Mouse (Mus musculus): ENCODE results near the gene Trp73. TPM values are rescaled to one million over a fixed set of nuclear protein-coding genes. Genes with fewer than 3 reads are reported as not detected.
A peak's percentile ranks its signal among the peaks of the same experiment; 100 is the strongest.

Gene Trp73
- polyA plus RNA-seq, 1 experiment from 2014 or later, result 0.84 TPM

GRCm38 (mm10) chr4:154071521-154071920 is 68.5 kb downstream of the Trp73 start:
- peaks cover 5% of the 10 kb centered on the region; the same call in 1 of the 2 replicates for H3K4me1 ChIP-seq (ENCODE audit: control insufficient read depth, insufficient read depth, low read depth, low read length)
- no peak for ATAC-seq
- H3K27me3 ChIP-seq (replicated peaks; ENCODE audit: control insufficient read depth, insufficient read depth, low read length), result peaks cover 26% of the 10 kb centered on the region
- no peak overlapping the region; the same call in 1 of the 2 replicates for H3K9ac ChIP-seq (ENCODE audit: low read depth, low read length)
- WGBS, result 3% methylated on average over 16 of the region's 20 CpGs
- H3K27ac ChIP-seq (ENCODE audit: low read depth, low read length), result no peak overlapping the region
- H3K9me3 ChIP-seq (ENCODE audit: control insufficient read depth, low read length), result no peaks in the 10 kb centered on the region
- H3K4me2 ChIP-seq (ENCODE audit: low read length), result peak overlapping the region; percentile 41
- no peaks in the 10 kb centered on the region for H3K36me3 ChIP-seq (ENCODE audit: control insufficient read depth, insufficient read depth, low read length)
- H3K4me3 ChIP-seq (ENCODE audit: low read length), result peak overlapping the region; percentile 19; the same call in 1 of the 2 replicates

- 2% methylated on average over 5 of the region's 5 CpGs for WGBS
- Histone ChIP-seq H3K9ac (ENCODE audit: low read depth, low read length) (no peak overlapping the region), H3K9me3 (ENCODE audit: control insufficient read depth, low read length) (no peaks in the 10 kb centered on the region), H3K4me3 (ENCODE audit: low read length) (no peak overlapping the region), H3K4me2 (ENCODE audit: low read length) (no peak overlapping the region), H3K36me3 (ENCODE audit: control insufficient read depth, insufficient read depth, low read length) (no peaks in the 10 kb centered on the region), H3K27me3 (replicated peaks; ENCODE audit: control insufficient read depth, insufficient read depth, low read length) (peaks cover 26% of the 10 kb centered on the region), H3K27ac (ENCODE audit: low read depth, low read length) (no peak overlapping the region), H3K4me1 (ENCODE audit: control insufficient read depth, insufficient read depth, low read depth, low read length) (peaks cover 5% of the 10 kb centered on the region; the same call in 1 of the 2 replicates)
- ATAC-seq, result no peak
These were observed 69.1 kb downstream of the Trp73 start for GRCm38 (mm10) chr4:154070896-154071295.

- WGBS, result 61% methylated on average over 14 of the region's 14 CpGs
- Histone ChIP-seq H3K36me3 (ENCODE audit: control insufficient read depth, insufficient read depth, low read length) (no peaks in the 10 kb centered on the region), H3K4me3 (ENCODE audit: low read length) (no peak overlapping the region), H3K27ac (ENCODE audit: low read depth, low read length) (no peak overlapping the region), H3K27me3 (replicated peaks; ENCODE audit: control insufficient read depth, insufficient read depth, low read length) (peaks cover 7% of the 10 kb centered on the region), H3K4me2 (ENCODE audit: low read length) (no peak overlapping the region), H3K9me3 (ENCODE audit: control insufficient read depth, low read length) (no peaks in the 10 kb centered on the region), H3K4me1 (ENCODE audit: control insufficient read depth, insufficient read depth, low read depth, low read length) (no peaks in the 10 kb centered on the region), H3K9ac (ENCODE audit: low read depth, low read length) (no peak overlapping the region)
- peak; percentile 61 for ATAC-seq
These were observed 74.9 kb downstream of the Trp73 start for GRCm38 (mm10) chr4:154064827-154065773.

GRCm38 (mm10) chr4:154057696-154058095 is 82.3 kb downstream of the Trp73 start:
- H3K27me3 ChIP-seq (replicated peaks; ENCODE audit: control insufficient read depth, insufficient read depth, low read length), result no peaks in the 10 kb centered on the region; the same call in 1 of the 2 replicates

GRCm38 (mm10) chr4:154056661-154057060 is 83.3 kb downstream of the Trp73 start:
- no peak overlapping the region for H3K27ac ChIP-seq (ENCODE audit: low read depth, low read length)
- no peaks in the 10 kb centered on the region for H3K9me3 ChIP-seq (ENCODE audit: control insufficient read depth, low read length)
- 39% methylated on average over 2 of the region's 2 CpGs for WGBS
- H3K4me1 ChIP-seq (ENCODE audit: control insufficient read depth, insufficient read depth, low read depth, low read length), result no peaks in the 10 kb centered on the region
- ATAC-seq, result no peak
- no peak overlapping the region for H3K4me3 ChIP-seq (ENCODE audit: low read length)
- H3K27me3 ChIP-seq (replicated peaks; ENCODE audit: control insufficient read depth, insufficient read depth, low read length), result no peaks in the 10 kb centered on the region; the same call in 1 of the 2 replicates
- H3K4me2 ChIP-seq (ENCODE audit: low read length), result no peak overlapping the region
- no peak overlapping the region for H3K9ac ChIP-seq (ENCODE audit: low read depth, low read length)
- no peaks in the 10 kb centered on the region for H3K36me3 ChIP-seq (ENCODE audit: control insufficient read depth, insufficient read depth, low read length)

More at GRCm38 (mm10) chr4:154057696-154058095, 82.3 kb downstream of the Trp73 start:
- no peak overlapping the region for H3K9ac ChIP-seq (ENCODE audit: low read depth, low read length)
- ATAC-seq, result no peak
- no peaks in the 10 kb centered on the region for H3K36me3 ChIP-seq (ENCODE audit: control insufficient read depth, insufficient read depth, low read length)
- H3K4me1 ChIP-seq (ENCODE audit: control insufficient read depth, insufficient read depth, low read depth, low read length), result no peaks in the 10 kb centered on the region
- no peak overlapping the region for H3K27ac ChIP-seq (ENCODE audit: low read depth, low read length)
- H3K9me3 ChIP-seq (ENCODE audit: control insufficient read depth, low read length), result no peaks in the 10 kb centered on the region
- WGBS, result 62% methylated on average over 4 of the region's 4 CpGs
- H3K4me2 ChIP-seq (ENCODE audit: low read length), result no peak overlapping the region
- no peak overlapping the region for H3K4me3 ChIP-seq (ENCODE audit: low read length)

- Histone ChIP-seq H3K9me3 (ENCODE audit: control insufficient read depth, low read length) (no peaks in the 10 kb centered on the region), H3K4me3 (ENCODE audit: low read length) (no peak overlapping the region), H3K4me2 (ENCODE audit: low read length) (no peak overlapping the region), H3K27ac (ENCODE audit: low read depth, low read length) (no peak overlapping the region), H3K27me3 (replicated peaks; ENCODE audit: control insufficient read depth, insufficient read depth, low read length) (no peaks in the 10 kb centered on the region; the same call in 1 of the 2 replicates), H3K4me1 (ENCODE audit: control insufficient read depth, insufficient read depth, low read depth, low read length) (no peaks in the 10 kb centered on the region), H3K36me3 (ENCODE audit: control insufficient read depth, insufficient read depth, low read length) (no peaks in the 10 kb centered on the region), H3K9ac (ENCODE audit: low read depth, low read length) (no peak overlapping the region)
- WGBS, result 74% methylated on average over 2 of the region's 2 CpGs
- no peak for ATAC-seq
These were observed 84.0 kb downstream of the Trp73 start for GRCm38 (mm10) chr4:154056046-154056445.

GRCm38 (mm10) chr4:154055482-154055881 is 84.5 kb downstream of the Trp73 start:
- 84% methylated on average over 7 of the region's 7 CpGs for WGBS
- no peak overlapping the region for H3K4me2 ChIP-seq (ENCODE audit: low read length)
- H3K4me1 ChIP-seq (ENCODE audit: control insufficient read depth, insufficient read depth, low read depth, low read length), result no peaks in the 10 kb centered on the region
- H3K27me3 ChIP-seq (replicated peaks; ENCODE audit: control insufficient read depth, insufficient read depth, low read length), result no peaks in the 10 kb centered on the region; the same call in 1 of the 2 replicates
- H3K27ac ChIP-seq (ENCODE audit: low read depth, low read length), result no peak overlapping the region
- no peak overlapping the region for H3K4me3 ChIP-seq (ENCODE audit: low read length)
- H3K9me3 ChIP-seq (ENCODE audit: control insufficient read depth, low read length), result no peaks in the 10 kb centered on the region
- no peak for ATAC-seq
- no peak overlapping the region for H3K9ac ChIP-seq (ENCODE audit: low read depth, low read length)
- H3K36me3 ChIP-seq (ENCODE audit: control insufficient read depth, insufficient read depth, low read length), result no peaks in the 10 kb centered on the region

- Histone ChIP-seq H3K27ac (ENCODE audit: low read depth, low read length) (no peak overlapping the region), H3K4me3 (ENCODE audit: low read length) (no peak overlapping the region), H3K9me3 (ENCODE audit: control insufficient read depth, low read length) (no peaks in the 10 kb centered on the region), H3K27me3 (replicated peaks; ENCODE audit: control insufficient read depth, insufficient read depth, low read length) (no peaks in the 10 kb centered on the region), H3K9ac (ENCODE audit: low read depth, low read length) (no peak overlapping the region), H3K4me1 (ENCODE audit: control insufficient read depth, insufficient read depth, low read depth, low read length) (no peaks in the 10 kb centered on the region), H3K4me2 (ENCODE audit: low read length) (no peak overlapping the region), H3K36me3 (ENCODE audit: control insufficient read depth, insufficient read depth, low read length) (no peaks in the 10 kb centered on the region)
- 64% methylated on average over 4 of the region's 4 CpGs for WGBS
- no peak for ATAC-seq
These were observed 86.9 kb downstream of the Trp73 start for GRCm38 (mm10) chr4:154053065-154053464.

GRCm38 (mm10) chr4:154051401-154051800 is 88.6 kb downstream of the Trp73 start:
- Histone ChIP-seq H3K4me1 (ENCODE audit: control insufficient read depth, insufficient read depth, low read depth, low read length) (no peaks in the 10 kb centered on the region), H3K4me2 (ENCODE audit: low read length) (no peak overlapping the region)
- 78% methylated on average over 3 of the region's 3 CpGs for WGBS

More at GRCm38 (mm10) chr4:154051401-154051800, 88.6 kb downstream of the Trp73 start:
- no peak overlapping the region for H3K9ac ChIP-seq (ENCODE audit: low read depth, low read length)
- no peak for ATAC-seq
- no peak overlapping the region for H3K27ac ChIP-seq (ENCODE audit: low read depth, low read length)
- H3K36me3 ChIP-seq (ENCODE audit: control insufficient read depth, insufficient read depth, low read length), result no peaks in the 10 kb centered on the region
- H3K27me3 ChIP-seq (replicated peaks; ENCODE audit: control insufficient read depth, insufficient read depth, low read length), result no peaks in the 10 kb centered on the region
- H3K4me3 ChIP-seq (ENCODE audit: low read length), result no peak overlapping the region
- H3K9me3 ChIP-seq (ENCODE audit: control insufficient read depth, low read length), result no peaks in the 10 kb centered on the region

All from hindbrain, embryonic 16.5 days (tissue).